Mouse (Mus musculus) lung, adult 2 months (tissue): ENCODE results near the gene Zc3h12a.

Experiments
- CTCF ChIP-seq: fragments of 200-500 bp; IDR thresholded peaks from 2 replicates; pipeline ENCODE4 v1.5.1; 2011; ENCODE audit warnings: mild to moderate bottlenecking, low read length, control low read depth; ENCODE audit not compliant: insufficient read depth
- POLR2A ChIP-seq: fragments of 200-500 bp; IDR thresholded peaks from 2 replicates; pipeline ENCODE4 v1.6.1; 2011; ENCODE audit warnings: low read depth, mild to moderate bottlenecking, control low read depth, low read length, borderline replicate concordance; ENCODE audit errors: extremely low read depth

DNA sequence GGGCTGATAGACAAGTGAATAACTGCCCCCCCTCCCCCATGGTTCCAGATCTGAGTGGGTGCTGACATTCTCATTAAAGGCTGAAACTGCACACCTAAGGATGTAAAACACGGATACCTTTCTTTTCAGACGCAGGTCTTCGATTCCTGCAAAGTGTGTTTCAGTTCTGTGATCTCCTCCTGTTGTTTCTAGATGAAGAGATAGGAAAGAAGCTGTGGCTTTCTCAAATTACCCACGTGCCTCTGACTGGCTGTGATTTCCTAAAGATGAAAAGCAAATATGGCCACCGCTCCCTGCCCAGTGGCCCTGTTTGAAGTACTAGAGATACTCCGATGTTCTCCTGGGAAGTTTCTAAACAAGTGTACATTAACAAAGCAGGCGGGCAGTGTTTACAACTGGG lies 10.7 kb upstream of the Zc3h12a start:
- TF ChIP-seq CTCF (no peak), POLR2A (no peak)
